Mouse (Mus musculus): Measurements from ENCODE around the gene Ptcd1.
"Not testable (repeated sequence)": the region's sequence is repeated elsewhere in the genome, so short reads cannot be mapped to it uniquely, and the experiment has no call there.

The Ptcd1 gene

DNA sequence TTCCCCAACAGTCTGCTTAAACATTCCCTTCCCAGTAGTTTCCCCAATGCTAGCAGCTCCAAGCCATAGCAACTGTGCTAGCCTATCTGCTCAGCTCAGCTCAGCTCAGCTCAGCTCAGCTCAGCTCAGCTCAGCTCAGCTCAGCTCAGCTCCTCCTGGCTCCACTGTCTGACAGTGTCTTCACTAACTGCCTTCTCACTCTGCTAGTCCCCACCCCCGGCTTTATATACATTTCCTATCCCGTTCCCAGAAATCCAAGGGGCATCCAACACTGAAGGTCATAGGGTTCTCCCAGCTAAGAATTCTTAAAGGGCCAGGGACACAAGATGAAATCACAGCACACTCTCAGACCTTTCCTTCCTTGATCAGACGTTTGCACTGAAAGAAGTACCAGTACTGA is 2.2 kb downstream of the Ptcd1 start:
- no peak for DNase-seq (ENCODE audit: low read depth)

DNA sequence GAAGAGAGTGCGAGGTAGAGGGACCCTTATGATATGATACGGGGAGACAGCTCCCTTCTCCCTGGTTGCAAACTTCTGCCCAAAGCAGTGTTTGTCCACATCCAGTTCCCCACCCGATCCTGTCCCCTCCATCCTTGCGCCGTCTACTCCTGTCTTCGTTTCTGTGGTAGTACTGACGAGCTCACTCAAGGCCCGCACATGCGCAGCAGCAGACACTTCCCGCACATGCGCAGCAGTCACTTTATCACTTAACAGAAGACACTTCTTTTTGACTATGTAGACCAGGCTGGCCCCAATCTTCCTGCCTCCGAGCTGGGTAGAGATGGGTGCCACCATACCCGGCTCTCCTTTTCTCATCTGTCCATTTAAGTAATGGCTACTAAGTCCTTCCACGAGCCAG is 5.5 kb downstream of the Ptcd1 start:
- no peak for DNase-seq (ENCODE audit: low read depth)

DNA sequence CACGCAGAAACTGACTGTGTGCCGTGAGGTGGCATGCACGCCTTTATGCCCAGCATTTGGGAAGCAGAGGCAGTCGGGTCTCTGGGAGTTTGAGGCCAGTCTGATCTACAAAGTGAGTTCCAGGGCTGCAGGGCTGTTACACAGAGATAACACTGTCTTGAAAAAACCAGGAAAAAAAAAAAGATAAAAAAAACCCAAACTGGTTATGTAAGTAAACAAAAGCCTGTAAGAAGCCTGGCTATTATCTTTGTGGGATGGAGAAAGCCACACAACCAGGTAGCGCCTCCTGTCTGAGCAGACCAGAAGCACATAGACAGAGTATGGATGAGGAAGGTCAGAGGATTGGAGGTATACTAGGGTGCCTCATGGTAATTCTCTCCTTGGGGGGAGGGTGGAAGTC is 14.2 kb downstream of the Ptcd1 start:
- DNase-seq (ENCODE audit: low read depth): no peak

DNA sequence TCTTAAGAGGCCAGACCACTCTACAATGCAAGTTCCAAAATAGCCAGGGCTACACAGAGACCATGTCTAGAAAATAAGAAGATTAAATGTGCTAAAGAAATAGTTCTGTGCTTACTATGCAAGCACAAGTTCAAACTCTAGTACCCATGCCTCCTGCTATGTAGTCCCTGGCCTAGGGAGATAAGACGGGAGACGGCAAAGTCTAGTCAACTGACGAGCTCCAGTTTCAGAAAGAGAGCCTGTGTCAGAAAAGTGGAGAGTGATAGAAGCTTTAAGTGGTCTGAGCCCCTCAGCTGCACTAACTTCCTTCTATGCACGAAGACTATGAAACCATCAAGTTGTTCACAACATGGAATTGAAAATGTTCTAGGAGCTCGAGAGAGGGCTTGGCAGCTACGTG is 17.6 kb downstream of the Ptcd1 start:
- DNase-seq (ENCODE audit: low read depth): no peak

DNA sequence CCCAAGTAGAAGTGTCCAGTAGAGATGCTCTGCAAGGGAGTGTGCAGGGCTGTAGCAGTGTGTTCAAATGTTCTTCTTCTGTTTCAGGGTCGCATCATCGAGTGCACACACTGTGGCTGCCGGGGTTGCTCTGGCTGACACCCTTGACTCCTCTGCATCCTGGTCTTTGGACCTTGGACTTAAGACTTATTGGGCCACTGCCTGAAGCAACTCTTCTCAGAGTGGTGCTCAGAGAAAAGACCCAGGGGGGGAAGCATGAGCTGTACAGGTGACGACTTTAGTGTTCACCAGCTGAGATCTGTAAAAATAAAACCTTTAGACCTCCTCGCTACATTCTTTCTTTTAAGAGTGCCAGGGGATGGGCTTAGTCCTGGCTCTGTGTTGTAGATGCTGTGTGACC is 19.2 kb downstream of the Ptcd1 start:
- no peak for DNase-seq (ENCODE audit: low read depth)

DNA sequence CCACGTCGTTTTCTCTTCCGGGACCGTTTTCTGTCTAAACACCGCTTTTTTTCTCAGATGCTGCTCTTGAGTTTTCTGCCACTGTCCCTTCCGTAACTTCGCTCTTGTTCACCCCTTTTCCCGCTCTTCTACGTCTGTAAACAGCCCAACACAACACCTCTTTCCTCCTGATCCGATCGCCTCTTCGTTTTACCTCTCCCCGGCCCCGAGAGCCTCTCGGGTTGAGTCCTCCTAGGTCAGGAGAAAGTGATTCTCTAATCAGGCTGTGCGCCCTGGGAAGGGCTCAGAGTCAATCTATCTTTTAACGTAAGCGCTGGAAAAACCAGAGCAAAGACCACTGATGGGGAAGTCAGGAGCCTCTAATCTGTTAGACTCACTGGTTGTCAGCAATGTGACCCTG is 26.3 kb downstream of the Ptcd1 start:
- DNase-seq (ENCODE audit: low read depth): no peak

DNA sequence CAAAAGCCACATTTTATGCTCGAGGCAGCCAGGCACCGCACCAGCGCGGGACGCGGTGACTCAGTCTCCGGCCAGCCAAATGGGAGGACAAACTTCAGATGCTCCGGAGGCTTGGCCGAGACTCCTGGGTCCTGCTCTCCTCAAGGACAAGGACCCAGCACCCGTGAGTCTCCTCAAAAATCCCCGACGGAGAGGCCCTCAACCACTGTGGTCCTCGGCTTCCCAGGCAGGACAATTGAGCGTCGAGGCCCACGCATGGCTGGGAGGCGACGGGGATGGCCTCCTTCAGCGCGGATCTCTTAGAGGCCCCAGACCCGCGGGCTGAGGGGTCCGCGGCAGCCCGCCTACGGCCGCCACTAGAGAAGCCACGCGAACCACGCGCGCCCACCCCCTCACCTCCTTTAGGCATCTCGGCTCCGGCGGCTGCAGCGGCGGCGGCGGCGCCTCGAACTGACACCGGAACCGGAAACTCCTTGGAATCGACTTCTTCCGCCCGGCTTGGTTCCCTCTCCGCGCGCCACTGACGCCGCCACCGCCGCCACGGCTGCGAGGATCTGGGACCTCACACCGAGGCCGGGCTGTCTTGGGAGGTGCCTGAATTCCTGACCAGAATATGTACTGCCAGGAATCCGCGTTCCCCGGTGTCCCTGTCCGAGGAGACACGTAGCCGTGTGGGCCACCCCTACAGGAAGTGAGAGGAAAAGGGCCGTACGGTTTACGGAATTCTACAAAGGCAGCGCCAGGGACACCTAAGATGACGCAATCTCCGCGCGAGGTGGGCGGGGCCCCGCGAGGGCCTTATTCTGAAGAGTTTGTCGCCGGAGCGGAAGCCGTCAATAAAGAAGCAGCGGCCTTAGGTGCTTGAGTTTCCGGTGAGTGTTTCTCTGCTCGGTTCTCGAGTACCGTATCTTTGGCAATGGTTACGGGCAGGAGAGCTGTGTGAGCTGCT is 27.1 kb downstream of the Ptcd1 start, which contains the start of the genes Pdap1 and Bud31:
Gene Pdap1, minus strand, starts transcription at position 668 of the 949 bp plus-strand sequence.
Gene Bud31, plus strand, starts transcription at position 792 of the 949 bp plus-strand sequence.
- peak; percentile 84 for DNase-seq (ENCODE audit: low read depth)

DNA sequence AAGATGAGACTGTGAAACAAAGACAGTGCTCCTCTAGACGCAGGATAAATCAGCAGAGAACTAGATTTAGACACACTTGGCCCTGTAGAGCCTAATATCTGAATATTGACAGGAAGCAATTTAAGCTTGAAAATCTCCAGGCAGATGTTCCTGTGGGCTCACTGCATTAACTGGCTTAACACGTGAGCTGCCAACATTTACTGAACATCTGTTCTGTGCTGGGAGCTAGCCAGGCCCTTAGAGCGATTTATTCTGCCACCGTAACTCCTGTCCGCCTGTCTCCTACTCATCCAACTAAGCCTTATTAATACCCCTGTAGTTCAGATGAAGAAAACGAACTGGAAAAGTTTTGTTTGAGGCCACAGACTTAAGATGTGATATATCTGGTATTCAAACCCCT is 28.1 kb downstream of the Ptcd1 start:
- no peak for DNase-seq (ENCODE audit: low read depth)

DNA sequence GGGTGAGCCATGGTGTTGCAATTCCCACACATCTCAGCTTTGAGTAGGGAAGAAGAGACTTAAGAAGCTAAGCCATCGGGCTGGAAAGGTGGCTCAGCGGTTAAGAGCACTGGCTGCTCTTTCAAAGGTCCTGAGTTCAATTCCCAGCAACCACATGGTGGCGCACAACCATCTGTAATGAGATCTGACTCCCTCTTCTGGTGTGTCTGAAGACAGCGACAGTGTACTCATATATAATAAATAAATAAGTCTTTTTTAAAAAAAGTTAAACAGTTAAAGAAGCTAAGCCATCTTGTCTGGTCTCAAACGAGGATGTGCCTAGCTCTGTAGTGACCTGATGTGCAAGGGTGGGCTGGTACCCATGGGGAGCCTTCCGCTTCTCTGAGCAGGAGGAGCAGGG is 33.6 kb downstream of the Ptcd1 start:
- not testable (repeated sequence) for DNase-seq (ENCODE audit: low read depth)

DNA sequence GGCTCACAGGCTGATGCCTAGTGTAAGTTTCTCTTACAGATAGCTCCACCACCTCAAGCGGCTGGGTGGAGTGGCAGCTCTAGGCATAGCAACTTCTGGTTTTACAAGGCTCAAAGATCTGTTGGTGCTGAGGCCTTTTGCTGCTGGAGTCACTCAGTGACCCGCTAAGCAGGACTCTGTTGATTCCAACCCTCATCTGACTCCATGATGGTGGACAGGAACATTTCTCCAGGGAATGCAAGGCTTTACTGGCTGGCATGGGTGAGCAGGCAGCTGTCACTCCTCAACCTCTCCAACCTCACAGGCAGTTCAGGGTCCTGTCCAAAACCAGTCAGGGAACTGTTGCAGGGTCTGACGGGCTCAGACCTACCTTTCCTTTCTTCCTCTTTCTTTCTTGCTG is 35.9 kb downstream of the Ptcd1 start:
- no peak for DNase-seq (ENCODE audit: low read depth)

DNA sequence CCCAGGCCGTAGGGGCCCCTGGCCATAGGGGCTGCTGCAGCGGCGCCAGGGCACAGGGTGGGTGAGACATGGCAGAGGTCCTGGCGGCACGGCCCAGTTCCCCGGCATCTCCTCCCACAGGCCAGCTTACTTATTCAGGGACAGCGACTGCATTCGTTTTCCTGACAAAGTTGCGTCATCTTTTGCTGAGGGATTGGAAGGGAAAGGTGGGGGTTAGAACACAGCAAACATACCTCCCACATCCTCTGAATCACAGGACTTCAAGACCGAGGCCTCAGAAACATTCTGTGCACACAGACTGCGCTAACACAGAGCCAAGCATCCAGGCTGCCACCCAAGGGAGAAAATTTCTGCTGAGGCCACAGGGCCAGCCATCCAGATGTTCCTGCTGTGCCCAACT is 36.7 kb downstream of the Ptcd1 start:
- DNase-seq (ENCODE audit: low read depth): no peak

DNA sequence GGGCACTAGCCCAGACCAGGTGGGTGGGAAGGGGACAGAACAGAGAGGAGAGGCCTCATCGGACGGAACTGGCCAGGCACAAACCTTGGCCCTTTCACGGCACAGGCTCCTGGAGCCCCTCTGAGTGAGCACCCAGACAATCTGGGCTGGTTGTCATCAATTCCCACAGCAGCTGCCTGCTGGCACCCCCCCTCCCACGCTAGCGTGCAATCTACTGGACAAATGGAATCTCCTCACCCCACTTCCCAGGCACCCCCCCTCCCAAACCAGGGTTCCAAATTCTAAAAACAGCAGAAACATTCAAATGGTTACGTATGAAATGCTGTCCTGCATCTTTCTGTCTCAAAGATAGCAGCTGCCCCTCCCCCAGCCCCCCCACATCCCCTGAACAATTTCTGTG is 37.1 kb downstream of the Ptcd1 start:
- DNase-seq (ENCODE audit: low read depth): not testable (repeated sequence)

DNA sequence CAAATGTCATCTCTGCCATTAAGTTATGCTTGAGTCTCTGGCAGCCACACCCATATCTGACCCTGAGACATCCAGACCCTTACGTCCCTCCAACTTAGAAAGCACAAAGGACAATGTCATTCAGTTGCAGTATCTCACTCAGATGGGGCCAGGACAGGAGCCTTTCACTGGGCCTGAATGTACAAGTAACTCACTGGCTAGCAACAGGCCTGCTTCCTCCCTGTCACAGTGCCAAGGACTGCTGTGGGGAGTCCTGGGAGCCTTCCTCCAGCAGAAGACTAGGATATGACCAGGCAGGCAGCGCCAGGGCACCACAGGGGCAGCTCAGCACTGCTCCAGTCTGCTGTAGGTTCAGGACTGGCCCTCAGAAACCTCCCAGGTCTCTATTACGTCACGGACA is 37.8 kb downstream of the Ptcd1 start:
- DNase-seq (ENCODE audit: low read depth): no peak

DNA sequence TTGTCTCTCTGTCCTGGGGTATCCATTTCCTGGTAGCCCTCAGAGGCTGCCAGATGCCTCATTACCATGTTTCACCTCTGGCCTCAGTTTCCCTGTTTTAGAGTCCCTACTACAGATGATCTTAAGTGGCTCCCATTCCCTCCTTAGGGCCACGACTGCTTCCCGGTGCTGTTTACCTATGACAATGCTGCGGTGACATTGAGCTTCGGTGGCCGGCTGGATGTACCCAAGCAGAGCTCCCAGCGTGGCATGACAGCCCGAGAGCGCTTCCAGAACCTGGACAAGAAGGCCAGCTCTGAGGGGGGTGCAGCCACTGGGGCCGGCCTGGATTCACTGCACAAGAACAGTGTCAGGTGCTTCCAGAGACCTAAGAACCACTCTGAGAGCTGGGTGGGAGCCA is 40.3 kb downstream of the Ptcd1 start:
- DNase-seq (ENCODE audit: low read depth): no peak

DNA sequence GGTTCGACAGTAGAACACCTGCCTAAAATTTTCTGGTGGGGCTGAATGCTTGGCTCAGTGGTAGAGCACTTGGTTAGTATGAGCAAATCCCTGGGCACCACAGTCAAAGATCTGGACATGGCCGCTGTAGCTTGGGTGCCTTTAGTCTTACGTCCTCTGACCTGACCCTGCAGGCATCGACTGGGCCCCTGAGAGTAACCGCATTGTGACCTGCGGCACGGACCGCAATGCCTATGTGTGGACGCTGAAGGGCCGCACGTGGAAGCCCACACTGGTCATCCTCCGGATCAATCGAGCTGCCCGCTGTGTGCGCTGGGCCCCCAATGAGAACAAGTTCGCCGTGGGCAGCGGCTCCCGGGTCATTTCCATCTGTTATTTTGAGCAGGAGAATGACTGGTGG is 43.5 kb downstream of the Ptcd1 start:
- DNase-seq (ENCODE audit: low read depth): no peak

DNA sequence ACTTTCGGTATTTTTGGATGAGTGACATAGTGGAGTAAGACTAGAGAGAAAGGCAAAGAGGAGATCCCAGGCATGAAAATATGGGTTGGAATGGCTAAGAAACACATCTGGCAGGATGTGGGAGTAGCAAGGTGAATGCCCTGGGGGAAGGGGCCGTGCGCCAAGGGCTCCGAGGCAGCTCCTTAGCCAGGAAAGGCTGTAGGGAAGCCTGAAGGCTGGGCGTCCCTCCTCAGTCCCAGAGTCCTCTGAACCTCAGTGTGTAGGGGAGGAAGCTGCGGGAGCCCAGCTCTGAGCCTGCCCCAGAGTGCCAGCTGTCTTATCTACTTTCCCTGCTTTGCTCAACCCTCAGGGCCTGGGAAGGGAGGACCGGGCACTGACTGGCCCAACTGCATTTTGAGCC is 46.0 kb downstream of the Ptcd1 start:
- DNase-seq (ENCODE audit: low read depth): no peak

DNA sequence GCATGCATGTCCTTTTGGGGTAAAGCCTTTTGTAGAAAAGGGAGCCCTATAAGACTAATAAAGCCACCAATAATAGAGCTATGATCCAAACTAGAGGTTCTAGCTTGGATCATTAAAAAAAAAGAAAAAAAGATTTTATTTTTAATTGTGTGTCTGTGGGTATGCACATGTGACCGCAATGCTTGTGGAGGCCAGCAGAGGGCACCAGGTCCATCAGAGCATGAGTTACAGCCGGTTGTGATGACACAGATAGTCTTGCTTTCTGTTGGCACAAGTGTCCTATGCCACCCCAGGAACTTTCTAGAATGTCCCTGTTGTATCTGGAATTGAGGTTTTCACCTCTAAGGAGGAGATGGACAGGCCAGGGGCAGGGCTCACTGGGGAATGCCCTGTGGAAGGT is 47.5 kb downstream of the Ptcd1 start:
- DNase-seq (ENCODE audit: low read depth): no peak

DNA sequence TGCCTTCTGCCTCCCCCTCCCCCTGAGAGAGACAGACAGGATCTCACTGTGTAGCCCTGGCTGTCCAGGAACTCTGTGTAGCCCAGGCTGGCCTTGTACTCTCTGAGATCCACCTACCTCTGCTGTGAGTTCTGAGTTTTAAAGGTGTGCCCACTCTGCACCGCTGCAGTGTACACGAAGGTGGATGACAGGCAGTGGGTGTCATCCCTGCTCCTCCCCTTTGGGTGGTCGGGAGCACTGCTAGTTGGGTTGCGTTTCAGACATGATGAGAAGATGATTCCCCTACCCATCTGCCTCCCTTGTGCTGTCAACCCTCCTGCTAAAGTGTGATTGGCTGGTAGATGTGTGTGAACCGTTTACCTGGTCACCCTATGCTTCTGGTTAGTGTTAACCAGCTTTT is 48.4 kb downstream of the Ptcd1 start:
- DNase-seq (ENCODE audit: low read depth): no peak

DNA sequence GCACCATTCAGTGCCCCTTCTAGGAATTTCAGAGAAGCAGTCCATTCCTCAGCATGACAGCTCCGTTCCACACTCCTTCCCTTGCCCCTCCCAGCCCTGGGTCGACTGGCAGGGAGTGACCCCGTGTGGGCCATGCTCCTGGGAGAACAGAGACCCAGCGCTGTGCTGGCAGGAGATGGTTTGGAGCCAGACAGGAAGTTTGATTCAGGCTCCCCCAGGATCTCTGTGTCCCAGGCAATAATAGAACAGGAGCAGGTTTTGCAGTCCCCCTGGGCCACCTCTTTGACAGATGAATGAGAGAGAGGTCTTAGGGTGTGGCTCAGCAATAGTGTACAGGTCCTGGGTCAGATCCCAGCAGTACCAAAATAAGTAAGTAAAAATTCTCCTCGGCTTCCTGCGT is 48.9 kb downstream of the Ptcd1 start:
- no peak for DNase-seq (ENCODE audit: low read depth)

DNA sequence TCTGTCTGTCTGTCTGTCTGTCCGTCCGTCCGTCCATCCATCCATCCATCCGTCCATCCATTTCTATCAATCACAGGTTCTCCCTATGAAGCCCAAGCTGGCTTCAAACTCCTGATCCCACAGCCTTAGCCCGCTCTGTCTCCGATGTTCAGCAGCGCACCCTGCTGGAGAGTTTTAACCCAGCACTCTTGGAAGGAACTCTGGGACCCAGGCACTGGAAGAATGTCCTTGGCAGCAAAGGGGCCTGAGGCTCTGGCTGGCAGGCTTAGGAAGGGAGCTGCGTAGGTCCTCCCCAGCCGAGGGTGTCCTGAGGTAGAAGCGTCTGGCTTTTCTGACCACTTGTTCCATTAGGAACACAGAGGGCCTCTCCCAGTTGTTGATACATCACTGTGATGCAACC is 50.0 kb downstream of the Ptcd1 start:
- no peak for DNase-seq (ENCODE audit: low read depth)

DNA sequence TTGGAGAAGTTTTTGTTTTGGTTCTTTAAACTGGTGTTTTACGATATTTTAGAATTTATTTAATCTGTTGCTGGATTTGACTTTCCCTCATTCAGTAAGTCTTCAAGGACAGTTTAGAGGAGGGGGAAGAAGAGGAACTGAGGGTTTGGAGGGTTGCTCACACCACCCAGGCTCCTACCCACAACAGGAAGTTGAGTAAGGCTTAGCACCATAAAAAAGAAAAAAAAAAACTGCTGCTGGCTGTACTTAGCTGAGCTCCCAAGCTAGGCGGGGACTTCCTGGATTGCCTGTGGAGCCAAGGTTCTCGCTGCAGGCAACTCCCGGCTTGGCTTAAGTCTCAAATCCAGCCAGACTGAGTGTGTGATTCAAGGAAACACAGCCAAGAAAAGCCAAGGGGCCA is 50.6 kb downstream of the Ptcd1 start:
- DNase-seq (ENCODE audit: low read depth): no peak

DNA sequence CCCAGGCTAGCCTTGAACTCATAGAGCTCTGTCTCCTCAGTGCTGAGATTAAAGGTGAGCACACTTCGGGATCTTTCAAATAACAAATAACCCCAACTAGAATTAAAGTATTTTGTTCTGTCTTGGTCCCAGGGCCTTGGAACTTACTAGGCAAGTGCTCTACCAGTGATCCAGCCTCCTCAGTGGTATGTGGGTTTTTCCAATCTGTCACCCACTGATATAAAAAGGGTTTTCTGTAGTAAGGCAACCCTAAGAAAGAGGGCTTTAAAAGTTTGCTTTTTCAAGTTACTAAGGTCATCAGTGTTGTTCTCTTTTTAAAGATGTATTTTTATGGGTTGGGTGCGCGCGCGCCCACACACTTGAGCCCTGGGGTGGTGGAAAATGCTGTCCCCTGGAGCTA is 51.2 kb downstream of the Ptcd1 start:
- no peak for DNase-seq (ENCODE audit: low read depth)

DNA sequence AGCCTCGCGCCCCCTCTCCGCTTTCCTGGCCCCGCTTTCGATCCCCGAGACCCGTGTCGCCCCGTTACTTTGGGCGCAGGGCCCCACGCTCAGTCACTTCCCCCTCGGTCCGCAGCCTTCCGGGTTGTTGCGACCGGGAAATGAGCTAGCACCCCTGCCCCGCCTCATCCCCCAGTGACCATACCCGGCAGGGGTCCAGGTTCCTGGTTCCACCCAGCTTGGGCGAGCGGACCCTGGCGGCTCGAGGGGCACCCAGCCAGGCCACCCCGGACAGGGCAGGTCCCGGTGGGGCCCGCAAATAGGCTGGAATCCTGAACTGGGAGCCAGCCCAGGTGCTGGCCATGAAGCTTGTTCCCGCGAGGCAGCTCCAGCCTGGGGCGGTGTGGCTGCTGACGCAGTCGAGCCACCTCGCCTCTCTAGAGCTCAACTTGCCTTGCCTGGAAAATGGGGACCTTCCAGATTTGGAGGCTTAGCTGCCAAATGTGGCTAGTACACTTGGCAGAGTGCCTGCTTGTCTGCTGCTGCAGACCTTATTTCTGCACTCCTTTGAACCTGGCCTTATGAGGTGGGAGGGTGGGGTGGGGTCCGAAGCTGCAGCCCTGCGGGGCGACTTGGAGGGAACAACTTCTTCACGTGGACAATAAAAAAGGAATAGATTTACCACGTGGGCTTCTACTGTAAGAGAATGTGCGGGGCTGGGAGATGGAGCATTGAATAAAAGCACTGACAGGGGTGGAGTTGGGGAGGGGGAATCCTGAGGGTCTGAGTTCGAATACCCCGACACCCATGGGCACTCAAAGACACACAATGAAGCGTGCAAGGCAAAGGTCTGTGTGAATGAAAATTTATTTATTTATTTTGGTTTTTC is 52.1 kb downstream of the Ptcd1 start:
- DNase-seq (ENCODE audit: low read depth): no peak

Measured in c-Kit-positive CD71-negative TER-119-negative erythroid progenitor cells, embryonic 14.5 days (primary cell).